Comparison of ENCODE assay signal across 8 mouse cellular contexts in the genomic region with DNA sequence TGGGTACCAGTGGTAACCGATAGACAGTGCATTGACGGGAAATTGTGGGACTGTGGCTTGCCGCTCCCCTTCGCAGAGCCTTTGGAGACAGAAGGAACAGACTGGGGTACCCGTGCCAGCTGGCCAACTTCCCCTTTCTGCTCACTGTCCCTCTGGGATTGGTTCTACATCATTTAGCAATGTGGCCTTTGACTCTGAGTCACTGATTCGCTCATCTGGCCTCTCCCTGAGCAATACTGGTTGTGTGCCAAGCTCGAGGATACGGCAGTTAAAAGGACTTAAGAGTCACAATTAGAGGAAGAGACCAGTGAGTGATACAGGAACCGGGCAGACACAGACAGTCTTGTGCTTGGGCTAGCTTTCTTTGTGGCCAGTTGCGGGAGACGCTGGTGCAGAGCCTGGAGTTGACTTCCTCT.
DNase-seq lines count a peak whose midpoint lies in the region; ATAC-seq and TF ChIP-seq lines count a peak whose summit lies in the region.

No protein-coding gene starts in this region.

- no peak for TF ChIP-seq POLR2A in lung, adult 2 months (IDR thresholded peaks at IDR 0.05; ENCODE audit: borderline replicate concordance, extremely low read depth, low read depth, low read length)

- DNase-seq in lung, adult 18-20 months = peak; percentile 8 to 9
- no peak for DNase-seq in lung, adult 2 months
- DNase-seq in adrenal gland, adult 8-10 months = peak; percentile 52
- peak; percentile 65 for DNase-seq in gastrocnemius, postnatal 10 days
- DNase-seq in frontal cortex, postnatal 10 days (ENCODE audit: low spot score in 2 of 2) = no peak
- no peak for DNase-seq in left cerebral cortex, adult 11 months (ENCODE audit: low spot score)

- no peaks in the 10 kb centered on the region for H3K9me3 ChIP-seq in lung, embryonic 16.5 days (ENCODE audit: control insufficient read depth, low read length)
- H3K9me3 ChIP-seq in forebrain, embryonic 12.5 days = peaks cover 6% of the 10 kb centered on the region; the same call in 1 of the 2 replicates

- no peaks in the 10 kb centered on the region for H3K27me3 ChIP-seq in lung, embryonic 16.5 days (ENCODE audit: control insufficient read depth, insufficient read depth, low read depth, low read length)
- H3K27me3 ChIP-seq in forebrain, embryonic 12.5 days = peaks cover 32% of the 10 kb centered on the region

- no peak overlapping the region for H3K9ac ChIP-seq in lung, embryonic 16.5 days (ENCODE audit: low read length)
- H3K9ac ChIP-seq in forebrain, embryonic 12.5 days = no peak overlapping the region

- no peaks in the 10 kb centered on the region for H3K36me3 ChIP-seq in lung, embryonic 16.5 days (ENCODE audit: control insufficient read depth, insufficient read depth, low read length)
- no peaks in the 10 kb centered on the region for H3K36me3 ChIP-seq in forebrain, embryonic 12.5 days (replicated peaks)

- ATAC-seq in lung, embryonic 16.5 days (ENCODE audit: low read depth) = peak; percentile 53
- ATAC-seq in forebrain, embryonic 12.5 days (ENCODE audit: low FRiP score) = no peak

- TF ChIP-seq CTCF in lung, adult 2 months (IDR thresholded peaks at IDR 0.05; ENCODE audit: insufficient read depth, low read length) = no peak

- H3K4me1 ChIP-seq in lung, adult 2 months (ENCODE audit: control insufficient read depth, insufficient read depth, low read length) = no peaks in the 10 kb centered on the region
- H3K4me1 ChIP-seq in lung, embryonic 16.5 days (replicated peaks; ENCODE audit: control insufficient read depth, insufficient read depth, low read length) = peaks cover 4% of the 10 kb centered on the region; the same call in 1 of the 2 replicates
- peaks cover 17% of the 10 kb centered on the region for H3K4me1 ChIP-seq in forebrain, embryonic 12.5 days

- WGBS in lung, adult 2 months = 25% methylated on average over 11 of the region's 11 CpGs
- WGBS in lung, embryonic 16.5 days = 57% methylated on average over 11 of the region's 11 CpGs
- 85% methylated on average over 11 of the region's 11 CpGs for WGBS in forebrain, embryonic 12.5 days

- no peak overlapping the region for H3K4me3 ChIP-seq in lung, adult 2 months (replicated peaks; ENCODE audit: extremely low read depth, low read depth, low read length)
- no peak overlapping the region for H3K4me3 ChIP-seq in lung, embryonic 16.5 days (ENCODE audit: low read length)
- no peak overlapping the region for H3K4me3 ChIP-seq in forebrain, embryonic 12.5 days (replicated peaks)

- no peak overlapping the region for H3K4me2 ChIP-seq in lung, embryonic 16.5 days (ENCODE audit: low read depth, low read length)
- no peak overlapping the region for H3K4me2 ChIP-seq in forebrain, embryonic 12.5 days

- H3K27ac ChIP-seq in lung, embryonic 16.5 days (ENCODE audit: low read length) = no peak overlapping the region
- no peak overlapping the region for H3K27ac ChIP-seq in forebrain, embryonic 12.5 days

Comparison
In these comparisons a context has a peak if more than half of its experiments do, and no peak if none do; other contexts are left out.
1. DNase-seq: peak in lung, adult 18-20 months (2 of 2), adrenal gland, adult 8-10 months (single experiment) and gastrocnemius, postnatal 10 days (single experiment); none in lung, adult 2 months (single experiment), frontal cortex, postnatal 10 days (0 of 2) and left cerebral cortex, adult 11 months (single experiment).